Comparison of ENCODE assay signal across 9 mouse cellular contexts in the genomic region with DNA sequence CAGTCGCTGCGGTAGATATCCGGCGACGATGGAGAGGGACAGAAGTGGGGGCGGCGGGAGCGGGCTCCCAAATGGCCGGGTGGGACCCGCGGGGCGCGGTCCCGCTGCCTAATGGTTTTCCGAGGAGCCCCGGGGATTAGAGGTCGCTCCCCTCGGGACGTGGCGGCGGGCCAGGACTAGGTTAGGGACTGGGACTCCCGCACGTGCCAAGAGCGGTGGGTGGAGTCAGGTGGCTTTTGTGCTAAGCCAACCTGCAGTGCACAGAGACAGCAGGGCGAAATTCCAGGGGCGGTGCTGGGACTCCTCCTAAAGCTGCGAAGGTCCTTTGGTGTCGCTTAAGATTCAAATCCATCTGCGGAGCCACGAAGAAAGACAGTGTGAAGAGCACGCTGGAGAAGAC. TPM values are rescaled to one million over a fixed set of nuclear protein-coding genes. Genes with fewer than 3 reads are reported as not detected.
A peak's percentile ranks its signal among the peaks of the same experiment; 100 is the strongest.
DNase-seq lines count a peak whose midpoint lies in the region; ATAC-seq and TF ChIP-seq lines count a peak whose summit lies in the region.
"Had no signal": no experiment of that assay in that cellular context is flagged by ENCODE, and none has a peak within 500 bp of the region (broad histone marks: within the 10 kb centered on the region; RNA-seq: fewer than 3 reads in every experiment).

No protein-coding gene starts in this region.

- H3K27me3 ChIP-seq in neural tube, embryonic 11.5 days (ENCODE audit: control insufficient read depth, insufficient read depth, low read length), result peaks cover 27% of the 10 kb centered on the region
- peaks cover 34% of the 10 kb centered on the region for H3K27me3 ChIP-seq in embryonic facial prominence, embryonic 12.5 days
- peaks cover 63% of the 10 kb centered on the region for H3K27me3 ChIP-seq in hindbrain, embryonic 12.5 days
- H3K27me3 ChIP-seq in limb, embryonic 14.5 days (ENCODE audit: control insufficient read depth, insufficient read depth, low read length), result peaks cover 19% of the 10 kb centered on the region
- H3K27me3 ChIP-seq in midbrain, embryonic 16.5 days (ENCODE audit: control insufficient read depth, insufficient read depth, low read depth, low read length), result peaks cover 27% of the 10 kb centered on the region

- no peaks in the 10 kb centered on the region for H3K9me3 ChIP-seq in neural tube, embryonic 11.5 days (ENCODE audit: control insufficient read depth, low read length)
- no peaks in the 10 kb centered on the region for H3K9me3 ChIP-seq in embryonic facial prominence, embryonic 12.5 days
- no peaks in the 10 kb centered on the region for H3K9me3 ChIP-seq in hindbrain, embryonic 12.5 days (replicated peaks)
- H3K9me3 ChIP-seq in limb, embryonic 14.5 days (ENCODE audit: control insufficient read depth, low read length), result no peaks in the 10 kb centered on the region
- H3K9me3 ChIP-seq in midbrain, embryonic 16.5 days (replicated peaks; ENCODE audit: control insufficient read depth, low read length, poor library complexity, severe bottlenecking), result no peaks in the 10 kb centered on the region

- H3K4me1 ChIP-seq in neural tube, embryonic 11.5 days (ENCODE audit: control insufficient read depth, insufficient read depth, low read length), result peaks cover 5% of the 10 kb centered on the region
- H3K4me1 ChIP-seq in embryonic facial prominence, embryonic 12.5 days, result peaks cover 34% of the 10 kb centered on the region
- H3K4me1 ChIP-seq in hindbrain, embryonic 12.5 days, result peaks cover 16% of the 10 kb centered on the region
- H3K4me1 ChIP-seq in limb, embryonic 14.5 days (ENCODE audit: control insufficient read depth, insufficient read depth, low read length), result peaks cover 14% of the 10 kb centered on the region
- H3K4me1 ChIP-seq in midbrain, embryonic 16.5 days (ENCODE audit: control insufficient read depth, insufficient read depth, low read length), result peaks cover 11% of the 10 kb centered on the region

- H3K36me3 ChIP-seq in neural tube, embryonic 11.5 days (ENCODE audit: control insufficient read depth, insufficient read depth, low read length), result no peaks in the 10 kb centered on the region
- H3K36me3 ChIP-seq in embryonic facial prominence, embryonic 12.5 days, result no peaks in the 10 kb centered on the region
- H3K36me3 ChIP-seq in hindbrain, embryonic 12.5 days, result no peaks in the 10 kb centered on the region
- H3K36me3 ChIP-seq in limb, embryonic 14.5 days (ENCODE audit: control insufficient read depth, insufficient read depth, low read length), result no peaks in the 10 kb centered on the region
- H3K36me3 ChIP-seq in midbrain, embryonic 16.5 days (ENCODE audit: control insufficient read depth, insufficient read depth, low read length), result no peaks in the 10 kb centered on the region

- peak overlapping the region; percentile 27 for H3K4me2 ChIP-seq in neural tube, embryonic 11.5 days (ENCODE audit: low read depth)
- H3K4me2 ChIP-seq in embryonic facial prominence, embryonic 12.5 days (replicated peaks), result peak overlapping the region; percentile 65
- peak overlapping the region; percentile 59 for H3K4me2 ChIP-seq in hindbrain, embryonic 12.5 days (replicated peaks)
- peak overlapping the region; percentile 49 for H3K4me2 ChIP-seq in limb, embryonic 14.5 days (replicated peaks; ENCODE audit: low read depth, low read length, severe bottlenecking)
- H3K4me2 ChIP-seq in midbrain, embryonic 16.5 days (ENCODE audit: low read length), result peak overlapping the region; percentile 91

- 0% methylated on average over 31 of the region's 31 CpGs for WGBS in neural tube, embryonic 11.5 days
- 1% methylated on average over 31 of the region's 31 CpGs for WGBS in embryonic facial prominence, embryonic 12.5 days
- 1% methylated on average over 31 of the region's 31 CpGs for WGBS in hindbrain, embryonic 12.5 days
- under 1% methylated on average over 29 of the region's 31 CpGs for WGBS in limb, embryonic 14.5 days
- 1% methylated on average over 29 of the region's 31 CpGs for WGBS in midbrain, embryonic 16.5 days

- TF ChIP-seq POLR2A in limb, embryonic 14.5 days (IDR thresholded peaks at IDR 0.05; ENCODE audit: borderline replicate concordance, extremely low read depth, insufficient read depth, insufficient read length), result no peak

- no peak for ATAC-seq in neural tube, embryonic 11.5 days (ENCODE audit: insufficient read depth, low FRiP score, low TSS enrichment)
- no peak for ATAC-seq in embryonic facial prominence, embryonic 12.5 days (ENCODE audit: insufficient number of reproducible peaks, insufficient read depth, low FRiP score, low TSS enrichment)
- no peak for ATAC-seq in hindbrain, embryonic 12.5 days (ENCODE audit: low FRiP score)
- no peak for ATAC-seq in limb, embryonic 14.5 days (ENCODE audit: low FRiP score, low read depth)
- ATAC-seq in midbrain, embryonic 16.5 days, result no peak
- no peak for ATAC-seq in megakaryocyte progenitor cell, adult 5-6 weeks (replicated peaks; ENCODE audit: poor library complexity)

- no peak overlapping the region; the same call in 1 of the 2 replicates for H3K9ac ChIP-seq in neural tube, embryonic 11.5 days (ENCODE audit: low read length)
- peak overlapping the region; percentile 42; the same call in 1 of the 2 replicates for H3K9ac ChIP-seq in embryonic facial prominence, embryonic 12.5 days
- H3K9ac ChIP-seq in hindbrain, embryonic 12.5 days, result peak overlapping the region; percentile 32; the same call in 1 of the 2 replicates
- no peak overlapping the region for H3K9ac ChIP-seq in limb, embryonic 14.5 days (ENCODE audit: low read depth, low read length, severe bottlenecking)
- peak overlapping the region; percentile 62 for H3K9ac ChIP-seq in midbrain, embryonic 16.5 days (ENCODE audit: low read depth, low read length)

- DNase-seq in neural tube, embryonic 11.5 days (ENCODE audit: low spot score), result peak; percentile 32
- DNase-seq in neural tube, embryonic 10.5 days (ENCODE audit: extremely low spot score, low spot score), result no peak
- DNase-seq in limb, embryonic 14.5 days (ENCODE audit: low spot score), result peak; percentile 39
- no peak for DNase-seq in T-cell, adult 2 months (ENCODE audit: low spot score)

- peak overlapping the region; percentile 27 for H3K4me3 ChIP-seq in neural tube, embryonic 11.5 days (ENCODE audit: low read depth, low read length)
- peak overlapping the region; percentile 29 for H3K4me3 ChIP-seq in embryonic facial prominence, embryonic 12.5 days
- H3K4me3 ChIP-seq in hindbrain, embryonic 12.5 days, result peak overlapping the region; percentile 33
- H3K4me3 ChIP-seq in limb, embryonic 14.5 days (replicated peaks; ENCODE audit: low read length), result peak overlapping the region; percentile 25
- peak overlapping the region; percentile 43 for H3K4me3 ChIP-seq in midbrain, embryonic 16.5 days (ENCODE audit: low read depth, low read length)

- H3K27ac ChIP-seq in neural tube, embryonic 11.5 days (ENCODE audit: low read depth, low read length), result no peak overlapping the region
- H3K27ac ChIP-seq in embryonic facial prominence, embryonic 12.5 days, result no peak overlapping the region
- H3K27ac ChIP-seq in hindbrain, embryonic 12.5 days, result no peak overlapping the region
- no peak overlapping the region for H3K27ac ChIP-seq in limb, embryonic 14.5 days (replicated peaks; ENCODE audit: low read depth, low read length)
- H3K27ac ChIP-seq in midbrain, embryonic 16.5 days (ENCODE audit: low read length), result no peak overlapping the region

RNA-seq across cellular contexts. Expression of a gene that starts 37.9 kb away (rescaled TPM):
- polyA plus RNA-seq in neural tube, embryonic 11.5 days (2014; fragmentation: Nextera tagmentation; extraction: Ambion mirVana), result 0.24 and 0.32 TPM in 2 replicates
- 0.29 TPM in 1 of 2 replicates, not detected in the other for polyA plus RNA-seq in embryonic facial prominence, embryonic 12.5 days (2016; fragmentation: Nextera tagmentation; extraction: Ambion mirVana)
- polyA plus RNA-seq in hindbrain, embryonic 12.5 days (2016; fragmentation: Nextera tagmentation; extraction: Ambion mirVana), result 0.18 and 0.22 TPM in 2 replicates
- 0.08 TPM in 1 of 2 replicates, not detected in the other for polyA plus RNA-seq in limb, embryonic 14.5 days (2012; rRNA removed)
- not detected in 2 replicates for polyA plus RNA-seq in limb, embryonic 14.5 days (2014; fragmentation: Nextera tagmentation; extraction: Ambion mirVana)
- not detected in 2 replicates for polyA plus RNA-seq in midbrain, embryonic 16.5 days (2015; fragmentation: Nextera tagmentation; extraction: Ambion mirVana)
- total RNA-seq in megakaryocyte progenitor cell, adult 5-6 weeks (2015), result not detected in 2 replicates
- not detected in 2 replicates for total RNA-seq in megakaryocyte progenitor cell, adult 5-6 weeks (2017)
- total RNA-seq: left cerebral cortex, postnatal 10 days had no signal

Comparison
In these comparisons a context has a peak if more than half of its experiments do, and no peak if none do; other contexts are left out.
1. DNase-seq: peak in neural tube, embryonic 11.5 days (single experiment) and limb, embryonic 14.5 days (single experiment); none in neural tube, embryonic 10.5 days (single experiment) and T-cell, adult 2 months (single experiment).
2. H3K4me2 ChIP-seq: peak in every context shown above with its lines; median percentile 91 in midbrain, embryonic 16.5 days; 65 in embryonic facial prominence, embryonic 12.5 days; 59 in hindbrain, embryonic 12.5 days; 49 in limb, embryonic 14.5 days; 27 in neural tube, embryonic 11.5 days.
3. H3K9ac ChIP-seq: peak in embryonic facial prominence, embryonic 12.5 days (single experiment), hindbrain, embryonic 12.5 days (single experiment) and midbrain, embryonic 16.5 days (single experiment); none in neural tube, embryonic 11.5 days (single experiment) and limb, embryonic 14.5 days (single experiment).
4. Peak in every context shown above with its lines, with median percentiles within 50 percentile points of each other: H3K4me3 ChIP-seq.